Mouse (Mus musculus): ENCODE results near the gene Ubc.
"Not testable (repeated sequence)": the region's sequence is repeated elsewhere in the genome, so short reads cannot be mapped to it uniquely, and the experiment has no call there.

The Ubc gene

GRCm38 (mm10) chr5:125404536-125404902 lies 14.5 kb upstream of the Ubc start:
- DNase-seq (ENCODE audit: low spot score), result no peak

- peak; percentile 59 for DNase-seq (ENCODE audit: low spot score)
These were observed 13.8 kb upstream of the Ubc start for GRCm38 (mm10) chr5:125403481-125404465.

- DNase-seq (ENCODE audit: low spot score), result no peak
These were observed 13.0 kb upstream of the Ubc start for GRCm38 (mm10) chr5:125402991-125403390.

- no peak for DNase-seq (ENCODE audit: low spot score)
These were observed 12.5 kb upstream of the Ubc start for GRCm38 (mm10) chr5:125402476-125402875.

GRCm38 (mm10) chr5:125400903-125401302 lies 10.9 kb upstream of the Ubc start:
- DNase-seq (ENCODE audit: low spot score), result no peak

- DNase-seq (ENCODE audit: low spot score), result no peak
These were observed 5.0 kb upstream of the Ubc start for GRCm38 (mm10) chr5:125395008-125395407.

- peak; percentile 77 for DNase-seq (ENCODE audit: low spot score)
These were observed 3.9 kb upstream of the Ubc start for GRCm38 (mm10) chr5:125393622-125394603.

GRCm38 (mm10) chr5:125392977-125393621 lies 3.1 kb upstream of the Ubc start:
- DNase-seq (ENCODE audit: low spot score), result peak; percentile 93

GRCm38 (mm10) chr5:125392618-125392976 lies 2.6 kb upstream of the Ubc start:
- DNase-seq (ENCODE audit: low spot score), result no peak

GRCm38 (mm10) chr5:125392176-125392575 lies 2.2 kb upstream of the Ubc start:
- DNase-seq (ENCODE audit: low spot score), result not testable (repeated sequence)

GRCm38 (mm10) chr5:125391609-125392008 lies 1.6 kb upstream of the Ubc start:
- no peak for DNase-seq (ENCODE audit: low spot score)

- no peak for DNase-seq (ENCODE audit: low spot score)
These were observed 990 bp upstream of the Ubc start for GRCm38 (mm10) chr5:125390906-125391477.

GRCm38 (mm10) chr5:125389131-125389578 lies 847 bp downstream of the Ubc start, which contains the start of gene Gm10382:
Gene Gm10382, plus strand, starts transcription at chr5:125389322.
- peak; percentile 91 for DNase-seq (ENCODE audit: low spot score)

GRCm38 (mm10) chr5:125388358-125389092 lies 1.5 kb downstream of the Ubc start:
- no peak for DNase-seq (ENCODE audit: low spot score)

- DNase-seq (ENCODE audit: low spot score), result not testable (repeated sequence)
These were observed 2.7 kb downstream of the Ubc start for GRCm38 (mm10) chr5:125387295-125387694.

- DNase-seq (ENCODE audit: low spot score), result no peak
These were observed 4.6 kb downstream of the Ubc start for GRCm38 (mm10) chr5:125385215-125385940.

GRCm38 (mm10) chr5:125384512-125385214 lies 5.3 kb downstream of the Ubc start:
- no peak for DNase-seq (ENCODE audit: low spot score)

- no peak for DNase-seq (ENCODE audit: low spot score)
These were observed 6.2 kb downstream of the Ubc start for GRCm38 (mm10) chr5:125383637-125384420.

Data from T-cell, adult 2 months (primary cell).